Mouse (Mus musculus) kidney, adult 9 months (tissue): ENCODE measurements at regions not wholly inside any gene's neighbourhood (a gene's known extent, or its start where the extent isn't known, plus 50 kb on each side); places are given as distances from the start of the nearest gene placed in this dataset.
A peak's percentile ranks its signal among the peaks of the same experiment; 100 is the strongest.
"Not testable (repeated sequence)": the region's sequence is repeated elsewhere in the genome, so short reads cannot be mapped to it uniquely, and the experiment has no call there.

ENCODE experiments used
- DNase-seq: peaks from one replicate; pipeline ENCODE4 v3.0.0; 2022

DNA sequence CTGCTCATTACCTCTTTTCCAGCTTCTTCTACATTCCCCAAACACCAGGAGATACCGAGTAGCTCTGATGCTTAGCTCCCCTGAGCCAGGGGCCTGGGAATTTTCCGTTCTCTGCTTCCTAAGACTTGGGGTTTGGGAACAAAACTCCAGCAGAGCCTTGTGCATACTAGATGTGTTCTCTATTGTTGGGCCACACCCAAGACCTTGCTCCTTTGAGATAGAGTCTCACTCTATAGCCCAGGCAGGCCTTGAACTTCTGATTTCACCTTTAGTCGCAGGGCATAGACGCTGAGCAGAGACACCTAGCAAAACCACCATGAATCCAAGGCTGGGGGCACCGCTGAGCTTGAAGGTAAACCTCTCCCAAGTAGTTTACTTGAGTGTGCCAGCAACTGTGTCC, 126.5 kb upstream of the A430005L14Rik start:
- DNase-seq, result no peak

DNA sequence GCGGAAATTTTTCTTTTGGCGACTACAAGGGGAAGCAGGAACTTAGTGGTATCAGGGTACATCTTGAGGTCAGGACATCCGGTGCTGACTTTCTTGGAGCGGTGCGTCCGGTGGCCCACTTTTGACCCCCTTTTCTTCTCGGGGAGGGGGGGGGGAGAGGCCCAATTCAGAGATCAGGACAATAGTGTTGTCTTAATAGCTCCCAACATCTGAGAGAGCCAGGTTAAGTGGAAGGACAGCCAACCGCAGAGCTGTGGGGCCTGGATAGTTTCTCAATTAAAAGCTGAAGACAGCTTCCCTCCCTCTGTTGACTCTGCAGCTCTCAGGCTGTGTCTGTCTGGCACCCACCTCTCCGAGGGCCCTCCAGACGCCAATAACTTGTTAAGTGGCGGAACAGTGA, 125.8 kb upstream of the A430005L14Rik start:
- DNase-seq, result not testable (repeated sequence)

DNA sequence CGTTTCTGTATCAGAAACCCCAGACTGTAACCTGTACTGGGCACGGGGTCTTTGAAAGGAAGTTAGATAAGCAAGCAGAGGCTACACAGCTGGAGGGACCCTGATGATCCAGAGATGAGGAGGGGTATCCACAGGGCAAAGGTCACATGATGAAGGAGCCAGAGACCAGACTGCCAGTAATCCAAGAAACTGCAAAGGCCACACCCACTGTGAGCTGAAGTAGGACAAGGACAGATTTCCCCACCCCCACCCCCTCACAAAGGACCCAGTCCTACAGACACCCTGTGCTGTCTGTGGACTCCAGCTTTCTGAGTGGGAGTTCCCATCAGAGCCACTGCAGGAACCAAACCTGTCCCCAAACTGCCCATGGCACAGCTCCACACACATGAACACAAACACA, 124.9 kb upstream of the A430005L14Rik start:
- no peak for DNase-seq

DNA sequence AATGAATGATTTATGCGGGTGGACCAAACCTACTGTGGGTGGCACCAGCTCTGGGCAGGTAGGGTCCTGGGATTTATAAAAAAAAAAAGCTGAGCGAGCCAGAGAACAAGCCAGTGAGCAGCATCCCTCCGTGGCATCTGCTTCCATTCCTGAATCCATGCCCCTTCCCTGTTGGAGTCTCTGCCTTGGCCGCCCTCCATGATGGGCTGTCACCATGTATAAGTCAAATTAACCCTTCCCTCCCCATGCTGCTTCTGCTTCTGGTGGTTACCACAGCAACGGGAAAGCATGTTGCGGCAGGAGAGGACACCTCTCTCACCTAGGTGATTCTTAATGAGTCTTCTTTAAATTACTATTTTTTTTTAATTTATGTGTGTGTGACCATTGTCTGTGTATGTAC, 112.3 kb upstream of the A430005L14Rik start:
- DNase-seq, result no peak

DNA sequence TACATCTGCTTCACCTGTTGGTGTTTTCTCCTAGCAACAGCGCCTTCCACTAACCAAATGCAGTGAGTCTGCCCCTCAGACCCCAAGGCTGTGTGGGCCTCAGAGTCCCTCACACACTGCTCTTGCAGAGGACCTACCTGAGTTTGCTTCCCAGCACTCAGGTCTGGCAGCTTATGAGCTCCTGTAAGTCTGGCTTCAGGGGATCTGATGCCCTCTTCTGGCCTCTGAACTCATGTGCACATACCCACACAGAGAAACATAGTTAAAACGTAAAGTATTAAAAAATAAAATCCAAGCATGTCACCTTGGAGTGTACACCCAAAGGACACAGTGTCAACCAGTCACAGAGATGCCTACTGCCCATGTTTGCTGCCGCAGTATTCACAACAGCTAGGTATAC, 108.8 kb upstream of the A430005L14Rik start:
- peak; percentile 5 for DNase-seq

DNA sequence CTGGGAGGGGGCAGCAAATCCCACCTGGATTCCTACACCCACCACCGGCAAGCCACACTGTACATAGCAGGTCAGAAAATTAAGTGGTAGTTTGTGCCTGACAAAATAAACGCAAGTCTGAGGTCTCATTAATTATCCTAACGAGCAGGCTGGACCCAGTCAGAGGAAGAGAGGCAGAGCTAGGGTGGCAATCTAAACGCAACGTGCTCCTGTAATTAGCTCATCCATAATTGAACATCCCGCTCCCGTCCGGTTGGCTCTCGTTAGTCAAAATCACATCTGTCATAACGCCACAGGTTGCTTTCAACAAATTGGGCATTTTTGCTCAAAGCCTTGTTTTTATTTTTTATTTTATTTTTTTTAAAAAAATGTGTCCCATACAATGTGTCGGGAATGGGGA, 106.9 kb upstream of the A430005L14Rik start:
- DNase-seq, result no peak

DNA sequence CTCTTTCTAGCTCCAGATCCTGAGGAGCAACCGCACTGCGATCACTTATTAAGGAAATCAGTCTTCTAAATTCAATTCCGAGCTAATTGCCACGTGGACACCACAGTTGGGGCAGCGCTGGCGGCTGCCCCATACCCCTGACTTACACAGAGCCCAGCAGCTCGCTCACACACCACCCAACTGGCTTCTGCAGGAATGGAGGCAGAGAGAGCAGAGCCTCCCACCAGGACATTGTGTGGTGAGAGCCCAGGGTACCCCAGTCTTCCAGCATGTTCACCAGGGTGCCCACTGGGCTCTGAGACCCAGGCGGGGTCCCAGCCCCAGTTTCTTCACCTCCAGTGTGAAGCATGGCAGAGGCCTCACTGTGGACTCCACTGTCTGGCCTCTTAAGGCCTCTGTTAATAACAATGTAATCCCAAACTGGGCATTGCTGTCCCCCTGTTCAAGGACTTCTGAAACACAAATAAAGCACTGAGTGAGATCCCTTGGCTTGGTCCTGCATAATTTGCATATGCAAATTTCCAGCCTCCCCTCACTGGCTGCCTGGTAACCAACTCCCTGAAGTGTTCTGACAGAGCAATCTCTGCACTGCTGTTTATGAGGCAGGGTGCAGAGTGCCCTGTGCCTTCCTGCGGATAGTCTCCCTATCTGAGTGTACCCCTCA, 102.8 kb upstream of the A430005L14Rik start:
- no peak for DNase-seq

DNA sequence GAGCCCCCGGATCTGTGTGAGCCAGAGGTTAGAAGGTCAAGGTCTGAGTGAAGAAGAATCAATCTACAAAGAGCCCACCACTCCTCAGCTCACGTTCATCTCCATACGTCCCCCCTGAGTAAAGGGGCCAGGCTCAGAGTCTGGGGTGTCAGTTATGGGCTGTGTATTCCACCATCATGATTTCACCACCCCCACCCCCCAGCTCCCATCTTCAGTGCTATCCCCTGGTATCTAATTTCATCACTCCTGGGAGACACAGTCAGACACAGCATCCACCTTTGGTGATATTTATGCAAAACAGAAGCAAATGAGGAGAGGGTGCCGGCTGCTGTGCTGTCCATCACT, 102.3 kb upstream of the A430005L14Rik start:
- no peak for DNase-seq

DNA sequence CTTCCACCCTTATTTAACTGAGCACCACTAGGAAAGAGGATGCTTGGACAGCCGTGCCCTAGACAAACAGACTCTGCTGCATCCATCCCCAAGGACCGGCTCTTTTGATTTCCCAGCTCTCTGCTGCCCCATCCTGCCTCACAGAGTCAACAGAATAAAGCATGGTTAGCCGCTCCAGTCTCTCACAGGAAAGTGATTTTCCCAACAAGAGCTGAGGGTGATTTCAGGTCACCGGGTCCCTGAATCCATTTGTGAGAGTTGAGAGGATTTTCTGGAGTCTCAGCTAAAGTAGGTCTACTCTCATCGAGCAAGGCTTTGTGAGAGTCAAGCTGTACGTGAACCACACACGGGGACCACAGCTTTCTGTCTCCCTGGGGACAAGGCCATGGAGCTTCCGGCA, 95.6 kb upstream of the A430005L14Rik start:
- no peak for DNase-seq

DNA sequence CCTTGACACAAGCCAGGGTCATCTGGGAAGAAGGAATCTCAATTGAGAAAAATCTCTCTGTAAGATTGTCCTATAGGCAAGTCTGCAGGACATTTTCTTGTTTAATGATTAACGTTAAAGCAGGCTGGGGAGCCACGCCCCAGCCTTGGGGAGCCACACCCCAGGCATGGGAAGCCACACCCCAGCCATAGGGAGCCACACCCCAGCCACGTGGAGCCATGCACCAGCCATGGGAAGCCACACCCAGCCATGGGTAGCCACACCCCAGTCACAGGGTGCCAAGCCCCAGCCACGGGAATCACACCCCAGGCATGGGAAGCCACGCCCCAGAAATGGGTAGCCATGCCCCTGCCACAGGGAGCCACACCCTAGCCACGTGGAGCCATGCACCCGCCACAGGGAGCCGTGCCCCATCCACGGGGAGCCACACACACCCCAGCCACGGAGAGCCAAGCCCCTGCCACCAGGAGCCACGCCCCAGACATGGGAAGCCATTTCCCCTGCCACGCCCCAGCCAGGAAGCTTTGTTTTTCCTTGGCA, 94.8 kb upstream of the A430005L14Rik start:
- no peak for DNase-seq

DNA sequence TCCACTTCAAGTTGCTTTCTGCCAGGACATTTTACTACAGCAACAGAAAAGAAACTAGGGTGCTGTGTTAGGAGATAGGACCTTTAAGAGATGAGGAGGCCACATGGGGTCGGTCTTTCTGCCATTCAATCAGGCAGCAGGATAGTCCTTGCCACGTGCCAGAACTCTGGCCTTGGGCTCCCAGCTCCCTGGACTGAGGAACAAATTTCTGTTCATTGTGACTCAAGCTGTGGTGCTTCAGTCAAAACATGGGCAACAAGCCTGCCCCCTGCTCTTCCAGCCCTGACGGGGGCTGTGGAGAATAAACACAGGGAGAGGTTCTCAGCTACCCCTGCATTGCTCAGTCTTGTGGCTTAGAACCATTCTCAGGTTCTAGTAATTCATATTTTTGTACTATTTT, 84.7 kb upstream of the A430005L14Rik start:
- no peak for DNase-seq

DNA sequence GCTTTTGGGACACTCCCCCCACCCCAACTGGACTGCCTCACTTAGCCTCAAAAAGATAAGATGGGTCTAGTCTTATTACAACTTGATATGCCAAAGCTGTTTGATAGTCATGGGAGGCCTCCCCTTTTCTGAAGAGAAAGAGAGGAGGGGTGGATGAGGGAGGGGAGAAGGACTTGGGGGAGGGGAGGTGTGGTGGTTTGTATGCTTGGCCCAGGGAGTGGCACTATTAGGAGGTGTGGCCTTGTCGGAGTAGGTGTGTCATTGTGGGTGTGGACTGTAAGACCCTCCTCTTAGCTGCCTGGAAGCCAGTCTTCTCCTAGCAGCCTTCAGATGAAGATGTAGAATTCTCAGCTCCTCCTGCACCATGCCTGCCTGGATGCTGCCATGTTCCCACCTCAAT, 82.0 kb upstream of the A430005L14Rik start:
- DNase-seq, result not testable (repeated sequence)

DNA sequence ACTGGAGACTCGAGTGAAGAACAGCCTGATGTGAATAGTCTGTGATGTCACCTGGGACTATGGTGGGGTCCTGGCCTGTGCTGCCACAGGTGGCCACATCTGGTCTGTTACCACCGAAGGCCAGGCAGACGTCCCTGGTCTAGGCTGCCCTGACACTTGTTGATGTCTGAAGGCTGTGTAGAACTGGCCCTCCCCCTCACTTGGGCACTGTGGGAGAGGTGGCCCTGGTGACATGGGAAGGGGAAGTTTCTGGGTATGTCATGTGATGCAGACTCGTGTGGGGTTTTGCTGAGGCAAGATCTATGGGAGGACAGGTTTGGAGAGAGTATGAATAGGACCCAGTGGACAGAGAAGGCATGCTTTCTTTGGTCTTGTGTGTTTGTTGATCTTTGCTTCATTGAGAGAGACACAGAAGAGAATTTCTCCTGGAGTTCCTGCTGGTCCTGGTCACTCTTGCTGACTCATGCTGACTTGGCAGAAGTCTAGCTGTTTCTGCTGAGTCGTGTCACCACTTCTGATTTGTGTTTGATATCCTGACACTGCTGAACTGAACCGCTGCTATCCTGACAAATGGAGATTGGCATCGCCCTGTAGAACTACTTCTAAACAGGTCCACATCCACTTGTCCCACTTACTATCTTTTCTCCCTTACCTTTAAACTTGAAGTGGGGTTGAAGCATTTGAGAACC, 79.9 kb upstream of the A430005L14Rik start:
- no peak for DNase-seq

DNA sequence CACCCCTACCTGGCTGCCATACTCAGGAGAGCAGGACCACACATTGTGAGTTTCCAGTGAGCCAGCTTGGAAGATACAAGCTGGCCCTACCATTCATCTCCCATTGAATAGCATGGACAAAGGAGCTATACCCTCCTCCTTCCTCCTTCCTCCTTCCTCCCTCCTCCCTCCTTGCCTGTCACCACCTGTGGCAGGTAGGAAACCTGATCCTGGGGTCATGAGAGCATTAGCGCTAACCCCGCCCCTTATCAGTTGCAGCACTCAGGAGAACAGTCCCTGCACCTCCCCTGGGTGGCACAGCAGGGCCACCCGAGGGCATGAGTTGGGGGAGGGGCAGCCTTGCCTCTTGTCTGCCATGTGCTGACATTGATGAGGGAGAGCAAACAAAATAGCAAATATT, 74.0 kb upstream of the A430005L14Rik start:
- DNase-seq, result no peak

DNA sequence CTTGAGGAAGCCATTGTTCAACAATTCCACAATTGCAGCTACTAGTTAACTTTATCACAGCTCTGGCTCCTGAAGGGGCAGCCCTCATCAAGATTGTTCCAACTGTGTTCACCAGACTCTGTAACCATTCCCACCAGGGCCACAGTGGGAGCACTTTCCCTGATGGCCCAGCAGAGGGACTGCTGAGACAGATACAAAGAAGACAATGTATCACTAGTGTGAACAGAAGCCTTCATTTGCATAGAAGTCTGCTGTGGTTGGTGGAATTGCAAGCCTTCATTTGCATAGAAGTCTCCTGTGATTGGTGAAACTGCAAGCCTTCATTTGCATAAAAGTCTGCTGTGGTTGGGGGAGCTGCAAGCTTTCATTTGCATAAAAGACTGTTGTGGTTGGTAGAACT, 73.0 kb upstream of the A430005L14Rik start:
- DNase-seq, result no peak

DNA sequence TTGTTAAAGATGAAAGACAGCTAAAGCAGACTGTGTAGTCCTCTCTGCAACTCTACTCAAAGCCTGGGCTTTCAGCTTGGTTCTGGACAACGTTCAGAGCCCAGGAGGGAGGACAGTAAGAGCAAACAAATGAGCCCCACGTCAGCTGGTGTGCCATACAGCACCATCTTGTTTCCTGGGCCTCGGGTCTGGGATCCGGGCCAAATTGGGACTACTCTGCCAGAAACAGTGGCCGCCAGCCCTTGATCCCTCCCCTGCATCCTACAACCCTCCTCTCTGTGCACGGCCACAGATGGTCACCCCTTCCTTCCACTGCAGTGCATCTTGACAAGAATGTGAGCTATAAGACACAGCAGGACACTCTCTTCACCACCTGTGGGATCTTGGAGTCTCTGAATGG, 71.2 kb upstream of the A430005L14Rik start:
- no peak for DNase-seq

DNA sequence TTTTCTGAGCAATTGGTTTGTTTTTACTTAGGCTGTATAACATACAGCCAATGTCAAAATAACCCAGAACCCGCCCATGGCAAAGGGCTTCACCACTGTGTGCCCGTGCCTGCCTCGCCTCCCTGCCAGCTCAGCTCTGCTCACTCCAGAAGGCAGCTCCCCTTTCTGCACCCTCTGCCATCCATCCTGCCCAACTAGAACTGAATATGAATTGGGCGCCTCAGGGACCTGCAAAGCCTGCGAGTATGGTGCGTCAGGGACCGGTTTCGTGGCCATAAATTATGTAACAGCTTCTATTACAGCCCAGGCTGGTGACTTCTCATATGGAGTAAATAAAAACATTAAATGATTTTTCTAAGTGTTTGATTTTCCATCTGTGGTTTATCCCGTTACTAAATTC, 66.9 kb upstream of the A430005L14Rik start:
- DNase-seq, result no peak

DNA sequence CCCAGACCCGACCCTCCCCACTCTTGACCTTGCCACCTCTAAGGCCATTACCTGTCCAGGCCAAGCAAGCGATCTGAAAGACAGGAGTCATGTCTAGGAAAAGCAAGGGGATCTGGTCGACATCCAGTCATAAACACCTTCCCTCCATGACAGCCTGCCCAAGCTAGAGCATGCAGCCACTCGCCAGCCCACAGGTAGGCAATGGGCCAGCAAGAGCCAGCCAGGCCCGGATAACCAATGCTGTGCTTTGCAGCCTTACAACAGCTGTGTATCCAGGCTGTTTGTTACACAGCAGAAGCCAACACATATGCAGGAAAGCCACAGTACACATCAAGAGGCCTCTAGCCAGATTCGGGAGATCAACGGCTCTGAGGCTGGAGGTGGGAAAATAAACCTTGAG, 57.3 kb upstream of the A430005L14Rik start:
- no peak for DNase-seq

DNA sequence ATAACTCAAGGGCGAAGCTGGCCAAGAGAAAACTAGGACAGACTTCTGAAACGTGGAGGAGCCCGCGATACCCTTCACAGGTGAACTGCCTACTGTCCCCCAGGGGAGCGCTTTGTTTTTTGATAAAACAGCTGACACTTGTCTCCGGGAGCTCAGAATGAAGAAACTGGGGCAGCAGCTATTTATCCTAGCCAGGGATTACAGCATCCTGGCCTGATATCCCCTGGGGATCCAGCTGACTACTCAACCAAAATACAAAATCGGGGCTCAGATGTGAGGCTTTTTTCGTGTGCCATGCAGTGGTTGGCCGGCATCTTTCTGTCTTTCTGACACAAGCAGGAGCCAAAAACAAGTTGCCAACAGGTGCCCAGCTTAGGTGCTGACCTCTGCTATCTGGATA, 52.0 kb upstream of the A430005L14Rik start:
- DNase-seq, result no peak

DNA sequence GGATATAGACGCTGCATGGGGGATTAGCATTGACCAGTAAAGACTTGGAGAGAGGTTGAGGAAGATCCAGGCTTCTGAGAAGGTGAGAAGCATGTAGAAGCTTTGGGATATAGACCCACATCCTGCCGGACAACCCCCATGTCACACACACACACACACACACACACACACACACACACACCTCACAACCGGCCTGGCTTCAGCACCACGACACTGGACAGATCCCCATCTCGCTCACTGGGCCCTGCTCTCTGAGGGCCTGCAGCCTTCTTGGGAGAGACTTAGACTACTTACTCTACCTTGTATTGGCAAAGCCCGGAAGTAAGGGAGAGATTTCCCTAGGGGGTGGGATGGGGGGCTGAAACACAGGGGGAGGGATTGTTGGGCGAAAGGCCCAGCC, 51.5 kb upstream of the A430005L14Rik start:
- DNase-seq, result no peak
